Mouse (Mus musculus) CD4-positive, CD25-positive, alpha-beta regulatory T cell, adult 2 months (primary cell): ENCODE measurements around the gene Macrod2.

ENCODE experiments used
- DNase-seq: peaks from one replicate; pipeline ENCODE4 v3.0.0-alpha.2; 2012; ENCODE audit warnings: low read depth, low spot score

The Macrod2 gene

GRCm38 (mm10) chr2:141962868-141963267 lies 1567.8 kb downstream of the Macrod2 start:
- no peak for DNase-seq

- DNase-seq, result no peak
These were observed 1588.7 kb downstream of the Macrod2 start for GRCm38 (mm10) chr2:141983664-141984395.

GRCm38 (mm10) chr2:141998901-141999300 lies 1603.8 kb downstream of the Macrod2 start:
- no peak for DNase-seq

- DNase-seq, result no peak
These were observed 1629.5 kb downstream of the Macrod2 start for GRCm38 (mm10) chr2:142024534-142025155.

- no peak for DNase-seq
These were observed 1631.6 kb downstream of the Macrod2 start for GRCm38 (mm10) chr2:142026721-142027120.

GRCm38 (mm10) chr2:142030756-142031646 lies 1635.9 kb downstream of the Macrod2 start:
- DNase-seq, result no peak

- DNase-seq, result no peak
These were observed 1660.5 kb downstream of the Macrod2 start for GRCm38 (mm10) chr2:142055576-142055975.

- DNase-seq, result no peak
These were observed 1663.0 kb downstream of the Macrod2 start for GRCm38 (mm10) chr2:142057889-142058750.

GRCm38 (mm10) chr2:142058751-142059090 lies 1663.6 kb downstream of the Macrod2 start:
- DNase-seq, result no peak

- no peak for DNase-seq
These were observed 1713.8 kb downstream of the Macrod2 start for GRCm38 (mm10) chr2:142108947-142109346.

GRCm38 (mm10) chr2:142116623-142117022 lies 1721.5 kb downstream of the Macrod2 start:
- DNase-seq, result no peak

GRCm38 (mm10) chr2:142128109-142128508 lies 1733.0 kb downstream of the Macrod2 start:
- DNase-seq, result no peak

- no peak for DNase-seq
These were observed 1734.1 kb downstream of the Macrod2 start for GRCm38 (mm10) chr2:142129166-142129565.

- no peak for DNase-seq
These were observed 1754.2 kb downstream of the Macrod2 start for GRCm38 (mm10) chr2:142149310-142149709.

GRCm38 (mm10) chr2:142163506-142164275 lies 1768.6 kb downstream of the Macrod2 start:
- DNase-seq, result no peak

- no peak for DNase-seq
These were observed 1774.5 kb downstream of the Macrod2 start for GRCm38 (mm10) chr2:142169649-142170048.

- DNase-seq, result no peak
These were observed 1777.6 kb downstream of the Macrod2 start for GRCm38 (mm10) chr2:142172706-142173105.

- no peak for DNase-seq
These were observed 1778.9 kb downstream of the Macrod2 start for GRCm38 (mm10) chr2:142174039-142174438.

- DNase-seq, result no peak
These were observed 1791.8 kb downstream of the Macrod2 start for GRCm38 (mm10) chr2:142186922-142187321.

- DNase-seq, result no peak
These were observed 1792.3 kb downstream of the Macrod2 start for GRCm38 (mm10) chr2:142187428-142187827.

GRCm38 (mm10) chr2:142217371-142217770 lies 1822.3 kb downstream of the Macrod2 start:
- DNase-seq, result no peak
